Mouse (Mus musculus) MEL (cell line): Measurements from ENCODE around the gene Clec2e.

Experiments
- BHLHE40 ChIP-seq: IDR thresholded peaks from 2 replicates; pipeline ENCODE4 v1.6.1; 2012; ENCODE audit warnings: low read depth, mild to moderate bottlenecking, inconsistent platforms, low read length, improper control_type of control experiment, borderline replicate concordance
- CTCF ChIP-seq, 3 experiments: IDR thresholded peaks in 2 of 3; conservative IDR thresholded peaks in 1 of 3; 2 replicates each; pipeline ENCODE4 v1.5.1; 2011 to 2012; ENCODE audit warnings: low read length in 3 of 3, low read depth in 2 of 3, mild to moderate bottlenecking in 2 of 3, improper control_type of control experiment in 1 of 3, inconsistent platforms in 1 of 3, mixed read lengths in 1 of 3, moderate library complexity in 1 of 3; ENCODE audit not compliant: control insufficient read depth in 1 of 3, insufficient read depth in 1 of 3, poor library complexity in 1 of 3, severe bottlenecking in 1 of 3
- E2F4 ChIP-seq: IDR thresholded peaks from 2 replicates; pipeline ENCODE4 v1.6.1; 2011; ENCODE audit warnings: low read depth, low read length, improper control_type of control experiment, borderline replicate concordance
- EP300 ChIP-seq, 2 experiments: IDR thresholded peaks; 2 replicates each; pipeline ENCODE4 v1.6.1; 2011; ENCODE audit warnings: improper control_type of control experiment in 2 of 2, low read length in 2 of 2, low read depth in 1 of 2, mild to moderate bottlenecking in 1 of 2
- ETS1 ChIP-seq: IDR thresholded peaks from 2 replicates; pipeline ENCODE4 v1.6.1; 2012; ENCODE audit warnings: low read depth, mild to moderate bottlenecking, inconsistent platforms, low read length, improper control_type of control experiment, moderate library complexity
- GATA1 ChIP-seq: IDR thresholded peaks from 2 replicates; pipeline ENCODE4 v1.6.1; 2011; ENCODE audit warnings: low read depth, low read length, improper control_type of control experiment
- KAT2A ChIP-seq: conservative IDR thresholded peaks from 2 replicates; pipeline ENCODE4 v1.6.1; 2012; ENCODE audit warnings: low read depth, low read length, improper control_type of control experiment, inconsistent platforms
- POLR2A ChIP-seq, 2 experiments: IDR thresholded peaks; 2 replicates each; pipeline ENCODE4 v1.6.1; 2011 to 2012; ENCODE audit warnings: low read length in 2 of 2, mild to moderate bottlenecking in 2 of 2, control low read depth in 1 of 2, improper control_type of control experiment in 1 of 2, low read depth in 1 of 2, moderate library complexity in 1 of 2; ENCODE audit not compliant: control insufficient read depth in 1 of 2, insufficient read depth in 1 of 2, poor library complexity in 1 of 2
- POLR2AphosphoS2 ChIP-seq: IDR thresholded peaks from 2 replicates; pipeline ENCODE4 v1.6.1; 2011; ENCODE audit warnings: low read length, improper control_type of control experiment
- POLR2AphosphoS5 ChIP-seq: IDR thresholded peaks from 2 replicates; pipeline ENCODE4 v1.6.1; 2012; ENCODE audit warnings: low read depth, borderline replicate concordance, mild to moderate bottlenecking, inconsistent platforms, low read length, moderate library complexity, mixed read lengths
- SIN3A ChIP-seq: IDR thresholded peaks from 2 replicates; pipeline ENCODE4 v1.6.1; 2012; ENCODE audit warnings: low read length, improper control_type of control experiment, inconsistent platforms

- TF ChIP-seq EP300 (IDR thresholded peaks at IDR 0.05; ENCODE audit: low read depth in 1 of 2, low read length in 2 of 2) (no peak), BHLHE40 (no peak), POLR2A (IDR thresholded peaks at IDR 0.05; ENCODE audit: control insufficient read depth in 1 of 2, insufficient read depth in 1 of 2, low read depth in 1 of 2, low read length in 2 of 2, poor library complexity in 1 of 2) (no peak), E2F4 (no peak), CTCF (IDR thresholded peaks at IDR 0.05 in 2 of 3, conservative IDR thresholded peaks at IDR 0.05 in 1 of 3; ENCODE audit: control insufficient read depth in 1 of 3, insufficient read depth in 1 of 3, low read depth in 2 of 3, low read length in 3 of 3, poor library complexity in 1 of 3, severe bottlenecking in 1 of 3) (no peak), POLR2AphosphoS2 (no peak), ETS1 (no peak), GATA1 (no peak), KAT2A (no peak), POLR2AphosphoS5 (no peak), SIN3A (no peak)
Measured at GRCm38 (mm10) chr6:129088161-129088560, 12.6 kb downstream of the Clec2e start.
